Mouse (Mus musculus) cerebellum, adult 2 months (tissue): ENCODE measurements at regions not wholly inside any gene's neighbourhood (a gene's known extent, or its start where the extent isn't known, plus 50 kb on each side); places are given as distances from the start of the nearest gene placed in this dataset.

Experiments
- CTCF ChIP-seq: fragments of 200-500 bp; IDR thresholded peaks from 2 replicates; pipeline ENCODE4 v1.5.1; 2011; ENCODE audit warnings: low read depth, mild to moderate bottlenecking, control low read depth, low read length, moderate library complexity, borderline replicate concordance; ENCODE audit not compliant: insufficient read depth
- POLR2A ChIP-seq: fragments of 200-500 bp; IDR thresholded peaks from 2 replicates; pipeline ENCODE4 v1.6.1; 2011; ENCODE audit warnings: low read length, control low read depth, borderline replicate concordance; ENCODE audit not compliant: insufficient read depth

GRCm38 (mm10) chr6:31190070-31190469, 208.5 kb upstream of the Mkln1 start:
- TF ChIP-seq CTCF (no peak), POLR2A (no peak)
